Mouse (Mus musculus) c-Kit-positive CD71-negative TER-119-negative erythroid progenitor cells, embryonic 14.5 days (primary cell): Measurements from ENCODE around the gene Fbxw7.
A peak's percentile ranks its signal among the peaks of the same experiment; 100 is the strongest.

ENCODE experiments used
- DNase-seq: peaks from one replicate; pipeline ENCODE4 v3.0.0-alpha.2; 2013; ENCODE audit warnings: low read depth

Gene Fbxw7

GRCm38 (mm10) chr3:84951698-84952097 is 136.6 kb downstream of the Fbxw7 start:
- no peak for DNase-seq

GRCm38 (mm10) chr3:84952135-84952534 is 137.1 kb downstream of the Fbxw7 start:
- no peak for DNase-seq

- no peak for DNase-seq
Measured at GRCm38 (mm10) chr3:84952585-84953187, 137.6 kb downstream of the Fbxw7 start.

- no peak for DNase-seq
Measured at GRCm38 (mm10) chr3:84955011-84955775, 140.1 kb downstream of the Fbxw7 start.

- no peak for DNase-seq
Measured at GRCm38 (mm10) chr3:84955857-84956256, 140.8 kb downstream of the Fbxw7 start.

GRCm38 (mm10) chr3:84965156-84965555 is 150.1 kb downstream of the Fbxw7 start:
- no peak for DNase-seq

- DNase-seq: no peak
Measured at GRCm38 (mm10) chr3:84967364-84967763, 152.3 kb downstream of the Fbxw7 start.

- no peak for DNase-seq
Measured at GRCm38 (mm10) chr3:84971561-84971960, 156.5 kb downstream of the Fbxw7 start.

- DNase-seq: no peak
Measured at GRCm38 (mm10) chr3:84972881-84973280, 157.8 kb downstream of the Fbxw7 start.

GRCm38 (mm10) chr3:84974193-84974592 is 159.1 kb downstream of the Fbxw7 start:
- DNase-seq: no peak

- DNase-seq: no peak
Measured at GRCm38 (mm10) chr3:84978676-84979075, 163.6 kb downstream of the Fbxw7 start.

- DNase-seq: no peak
Measured at GRCm38 (mm10) chr3:84980158-84980557, 165.1 kb downstream of the Fbxw7 start.

- no peak for DNase-seq
Measured at GRCm38 (mm10) chr3:84982688-84983087, 167.6 kb downstream of the Fbxw7 start.

GRCm38 (mm10) chr3:84985121-84985625 is 170.1 kb downstream of the Fbxw7 start:
- no peak for DNase-seq

GRCm38 (mm10) chr3:84988880-84989279 is 173.8 kb downstream of the Fbxw7 start:
- no peak for DNase-seq

- no peak for DNase-seq
Measured at GRCm38 (mm10) chr3:85005257-85005656, 190.2 kb downstream of the Fbxw7 start.

- DNase-seq: no peak
Measured at GRCm38 (mm10) chr3:85012889-85013288, 197.8 kb downstream of the Fbxw7 start.

GRCm38 (mm10) chr3:85015667-85016066 is 200.6 kb downstream of the Fbxw7 start:
- DNase-seq: no peak

- no peak for DNase-seq
Measured at GRCm38 (mm10) chr3:85020137-85020536, 205.1 kb downstream of the Fbxw7 start.

- DNase-seq: no peak
Measured at GRCm38 (mm10) chr3:85021816-85022215, 206.7 kb downstream of the Fbxw7 start.

- peak; percentile 5 for DNase-seq
Measured at GRCm38 (mm10) chr3:85022800-85023199, 207.7 kb downstream of the Fbxw7 start.

GRCm38 (mm10) chr3:85024237-85024636 is 209.2 kb downstream of the Fbxw7 start:
- DNase-seq: no peak
